In genomic region chr10:125298036-125298435, GRCm38 (mm10) we compare ENCODE assay signal across 13 mouse cellular contexts.
A peak's percentile ranks its signal among the peaks of the same experiment; 100 is the strongest.
DNase-seq lines count a peak whose midpoint lies in the region.
"Had no signal": no experiment of that assay in that cellular context is flagged by ENCODE, and none has a peak within 500 bp of the region (broad histone marks: within the 10 kb centered on the region; RNA-seq: fewer than 3 reads in every experiment).

No protein-coding gene starts in this region.

- peak; percentile 25 to 43 for DNase-seq in layer of hippocampus, adult 18-20 months (ENCODE audit: low spot score in 2 of 2)
- DNase-seq in layer of hippocampus, adult 9-11 months: no peak
- peak; percentile 41 for DNase-seq in NIH3T3 (ENCODE audit: low read depth)
- peak; percentile 64 to 73 for DNase-seq in adrenal gland, postnatal 36 days
- peak; percentile 11 for DNase-seq in right cerebral cortex, postnatal 14 days
- no peak for DNase-seq in embryo, embryonic 11 days
- no peak for DNase-seq in thymus, postnatal 14 days
- DNase-seq: cerebellum, postnatal 25 days; kidney, adult 18-20 months; kidney, postnatal 36 days; lung, postnatal 36 days; spleen, adult 18-20 months; thymus, postnatal 36 days had no signal

Comparison
In these comparisons a context has a peak if more than half of its experiments do, and no peak if none do; other contexts are left out.
1. DNase-seq: peak in layer of hippocampus, adult 18-20 months (2 of 2), NIH3T3 (single experiment), adrenal gland, postnatal 36 days (2 of 2) and right cerebral cortex, postnatal 14 days (single experiment); none in layer of hippocampus, adult 9-11 months (single experiment), embryo, embryonic 11 days (single experiment) and thymus, postnatal 14 days (single experiment).